Mouse (Mus musculus): ENCODE data around the gene Arhgap6. TPM values are rescaled to one million over a fixed set of nuclear protein-coding genes. Genes with fewer than 3 reads are reported as not detected.

Gene Arhgap6
- polyA plus RNA-seq (2015; fragmentation: Nextera tagmentation; extraction: Ambion mirVana) = 7.5 and 8.5 TPM in 2 replicates

DNA sequence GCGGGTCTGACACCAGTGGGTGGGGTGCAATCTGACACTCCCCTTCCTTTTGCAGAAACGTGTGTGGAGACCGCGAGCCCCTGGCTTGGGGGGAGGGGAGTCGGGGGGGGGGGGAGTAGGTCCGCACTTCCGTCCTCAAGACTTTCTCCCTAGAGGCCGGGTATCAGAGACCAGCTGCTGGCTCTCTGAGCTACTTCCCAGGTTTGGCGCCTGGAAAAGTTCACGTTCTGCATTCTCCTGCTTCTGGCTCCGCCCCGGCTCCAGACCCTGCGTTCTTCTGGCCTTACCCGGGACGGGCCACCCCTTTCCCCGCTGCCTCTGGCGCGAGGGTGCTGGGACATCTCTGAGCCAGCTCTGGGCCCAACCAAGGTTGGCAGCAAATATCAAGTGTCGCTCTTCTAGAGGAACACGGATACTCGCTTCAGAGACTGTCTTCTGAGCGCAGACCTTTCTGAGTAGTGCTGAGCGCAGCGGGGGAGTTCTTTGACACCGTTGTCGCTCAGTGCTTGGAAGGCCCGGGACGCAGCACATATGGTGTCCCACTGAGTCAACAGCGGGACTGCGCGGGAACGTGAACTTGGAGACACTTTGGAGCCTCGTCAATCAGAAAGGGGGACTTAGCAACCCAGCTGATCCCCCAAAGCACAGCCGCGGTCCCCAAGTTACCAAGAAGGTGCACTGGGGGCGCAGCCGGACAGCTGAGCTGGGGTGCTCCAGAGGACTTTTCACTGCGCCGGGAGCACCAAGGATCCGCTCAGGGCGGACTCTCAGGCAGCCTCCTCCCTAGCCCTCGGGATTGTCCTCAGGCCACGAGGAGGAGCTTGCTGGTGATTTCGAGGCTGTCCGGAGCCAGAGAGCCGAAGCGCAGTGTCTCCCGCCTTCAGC lies at the start of gene Arhgap6:
Arhgap6 (plus strand) TSS at position 126 of the 885 bp plus-strand sequence.
- H3K4me2 ChIP-seq = peak within 1 kb of the TSS; percentile 83
- no peaks in the 10 kb centered on the region for H3K4me1 ChIP-seq
- H3K27ac ChIP-seq = peak within 1 kb of the TSS; percentile 44; the same call in 1 of the 2 replicates
- H3K36me3 ChIP-seq = no peaks in the 10 kb centered on the region
- WGBS = 21% methylated on average over 47 of the region's 48 CpGs
- H3K9ac ChIP-seq = peak within 1 kb of the TSS; percentile 9; the same call in 1 of the 2 replicates
- H3K27me3 ChIP-seq (replicated peaks) = peaks cover 13% of the 10 kb centered on the region
- ATAC-seq (ENCODE audit: insufficient read depth, low FRiP score, low read depth) = peak; percentile 53; the same call in 1 of the 2 replicates
- H3K4me3 ChIP-seq (replicated peaks) = peak within 1 kb of the TSS; percentile 44
- no peaks in the 10 kb centered on the region for H3K9me3 ChIP-seq

DNA sequence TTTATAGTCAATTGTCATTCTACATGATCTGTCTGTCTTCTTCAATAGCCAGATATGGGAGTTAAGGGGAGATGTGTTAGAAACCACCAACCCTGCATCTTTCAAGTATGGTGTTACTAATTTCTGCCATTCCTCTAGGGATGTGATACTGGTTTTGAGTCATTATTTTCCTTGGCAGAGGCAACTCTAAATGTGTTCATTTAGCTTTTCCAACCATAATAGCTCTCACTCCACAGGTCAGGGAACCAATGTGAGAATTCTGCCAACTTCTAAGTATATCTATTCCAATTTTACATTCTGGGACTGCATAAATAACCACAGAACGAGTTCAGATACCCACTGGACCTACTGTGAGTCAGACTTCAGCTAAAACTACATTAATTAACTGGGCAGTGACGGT lies 47.9 kb upstream of the Arhgap6 start:
- H3K4me3 ChIP-seq (replicated peaks) = no peak overlapping the region
- no peak for ATAC-seq (ENCODE audit: insufficient read depth, low FRiP score, low read depth)
- no peak overlapping the region for H3K9ac ChIP-seq
- H3K27me3 ChIP-seq (replicated peaks) = no peaks in the 10 kb centered on the region
- H3K27ac ChIP-seq = no peak overlapping the region
- H3K9me3 ChIP-seq = no peaks in the 10 kb centered on the region
- no peak overlapping the region for H3K4me2 ChIP-seq
- no peaks in the 10 kb centered on the region for H3K4me1 ChIP-seq
- WGBS = 56% methylated on average over 2 of the region's 2 CpGs
- no peaks in the 10 kb centered on the region for H3K36me3 ChIP-seq

DNA sequence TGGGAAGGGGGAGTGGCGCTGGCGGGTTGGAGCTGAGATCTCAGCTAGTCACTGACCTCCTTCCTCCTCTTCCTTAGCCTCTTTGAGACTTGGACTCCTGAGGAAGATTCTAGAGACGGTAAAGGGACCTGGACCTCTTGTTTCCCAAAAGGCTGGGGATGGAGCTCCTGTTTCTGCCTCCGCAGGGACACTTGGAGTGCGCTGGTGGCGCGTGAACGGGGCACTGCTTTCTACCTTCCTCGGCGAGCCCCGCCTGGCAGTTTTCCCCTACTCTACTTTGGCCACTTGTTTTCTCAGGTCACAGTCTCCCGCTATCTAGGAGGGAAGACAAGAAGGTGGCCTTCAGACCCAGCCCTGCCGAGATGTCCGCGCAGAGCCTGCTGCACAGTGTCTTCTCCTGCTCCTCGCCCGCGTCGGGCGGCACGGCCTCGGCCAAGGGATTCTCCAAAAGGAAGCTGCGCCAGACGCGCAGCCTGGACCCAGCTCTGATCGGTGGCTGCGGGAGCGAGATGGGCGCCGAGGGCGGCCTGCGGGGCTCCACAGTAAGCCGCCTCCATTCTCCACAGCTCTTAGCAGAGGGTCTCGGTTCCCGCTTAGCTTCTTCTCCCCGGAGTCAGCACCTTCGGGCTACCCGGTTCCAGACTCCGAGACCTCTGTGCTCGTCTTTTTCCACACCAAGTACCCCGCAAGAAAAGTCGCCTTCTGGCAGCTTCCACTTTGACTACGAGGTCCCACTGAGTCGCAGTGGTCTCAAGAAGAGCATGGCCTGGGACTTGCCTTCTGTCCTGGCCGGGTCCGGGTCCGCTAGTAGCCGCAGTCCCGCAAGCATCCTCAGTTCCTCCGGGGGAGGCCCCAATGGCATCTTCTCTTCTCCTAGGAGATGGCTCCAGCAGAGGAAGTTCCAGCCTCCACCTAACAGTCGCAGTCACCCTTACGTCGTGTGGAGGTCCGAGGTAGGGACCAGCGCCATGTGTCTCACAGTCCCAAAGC lies 1.3 kb downstream of the Arhgap6 start:
- H3K9me3 ChIP-seq = no peaks in the 10 kb centered on the region
- H3K27ac ChIP-seq = no peak overlapping the region
- 18% methylated on average over 55 of the region's 55 CpGs for WGBS
- ATAC-seq (ENCODE audit: insufficient read depth, low FRiP score, low read depth) = no peak
- no peaks in the 10 kb centered on the region for H3K4me1 ChIP-seq
- peaks cover 13% of the 10 kb centered on the region for H3K27me3 ChIP-seq (replicated peaks)
- H3K36me3 ChIP-seq = no peaks in the 10 kb centered on the region
- peak overlapping the region; percentile 83 for H3K4me2 ChIP-seq
- H3K4me3 ChIP-seq (replicated peaks) = peak overlapping the region; percentile 44
- 0 out of 2 replicates have a peak overlapping the region, but pooled peaks have one; percentile 6 for H3K9ac ChIP-seq

DNA sequence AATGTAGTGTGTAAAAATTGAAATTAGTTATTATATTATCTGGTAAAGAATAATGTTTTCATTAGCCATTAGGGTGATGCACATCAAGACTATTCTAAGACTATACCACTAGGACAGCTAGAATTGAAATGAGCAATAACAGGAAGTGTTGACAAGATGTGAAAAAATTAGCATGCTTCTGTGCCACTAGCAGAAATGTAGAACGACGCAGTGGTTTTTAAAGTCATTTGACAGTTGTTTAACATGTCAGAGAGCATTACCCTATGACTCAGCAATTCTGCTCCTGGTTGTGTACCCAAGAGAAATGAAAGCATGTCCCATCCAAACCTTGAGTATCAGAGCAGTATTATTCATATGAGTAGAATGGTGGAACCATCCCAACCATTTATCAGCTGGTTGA lies 9.8 kb downstream of the Arhgap6 start:
- H3K9me3 ChIP-seq = no peaks in the 10 kb centered on the region

DNA sequence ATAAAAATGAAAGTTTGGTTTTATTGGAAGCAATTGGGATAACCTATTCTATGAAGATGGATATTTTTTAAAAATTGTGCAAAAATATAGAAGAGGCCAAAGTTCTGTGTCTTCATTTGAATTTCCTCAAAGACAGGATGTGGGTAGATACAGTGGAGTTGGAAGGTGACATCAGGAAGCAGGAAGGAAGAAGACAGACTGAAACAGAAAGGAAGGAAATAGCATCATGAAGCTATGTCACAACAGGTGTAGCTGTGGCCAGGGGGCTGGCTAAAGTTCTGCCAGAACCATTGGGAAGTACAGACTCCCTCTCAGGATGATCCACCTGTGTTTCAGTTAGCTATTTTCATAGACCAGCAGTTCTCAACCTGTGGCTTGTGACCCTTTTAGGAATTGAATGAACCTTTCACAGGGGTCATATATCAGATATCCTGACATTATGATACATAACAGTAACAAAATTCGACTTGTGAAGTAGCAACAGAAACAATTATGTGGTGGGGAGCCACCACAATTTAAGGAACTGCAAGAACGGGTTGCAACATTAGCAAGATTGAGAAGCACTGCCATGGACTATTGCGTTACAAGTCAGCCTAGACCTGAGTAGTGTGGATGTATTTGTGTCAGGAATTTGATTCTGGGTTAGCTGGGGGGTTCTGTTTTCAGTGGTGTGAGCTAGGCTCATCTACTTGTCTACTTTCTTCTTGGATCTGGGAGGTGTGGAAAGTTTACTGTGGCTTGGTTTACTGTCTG lies 15.8 kb downstream of the Arhgap6 start:
- H3K4me2 ChIP-seq = no peak overlapping the region
- ATAC-seq (ENCODE audit: insufficient read depth, low FRiP score, low read depth) = no peak
- no peak overlapping the region for H3K9ac ChIP-seq
- WGBS = 66% methylated on average over 3 of the region's 3 CpGs
- no peaks in the 10 kb centered on the region for H3K36me3 ChIP-seq
- H3K27me3 ChIP-seq (replicated peaks) = no peaks in the 10 kb centered on the region
- H3K4me1 ChIP-seq = no peaks in the 10 kb centered on the region
- H3K9me3 ChIP-seq = no peaks in the 10 kb centered on the region
- no peak overlapping the region for H3K4me3 ChIP-seq (replicated peaks)
- no peak overlapping the region for H3K27ac ChIP-seq

More for the DNA sequence above, 9.8 kb downstream of the Arhgap6 start:
- ATAC-seq (ENCODE audit: insufficient read depth, low FRiP score, low read depth) = no peak
- H3K27me3 ChIP-seq (replicated peaks) = no peaks in the 10 kb centered on the region
- no peak overlapping the region for H3K9ac ChIP-seq
- H3K4me3 ChIP-seq (replicated peaks) = no peak overlapping the region
- 77% methylated on average over 2 of the region's 2 CpGs for WGBS
- no peak overlapping the region for H3K27ac ChIP-seq
- no peak overlapping the region for H3K4me2 ChIP-seq
- no peaks in the 10 kb centered on the region for H3K36me3 ChIP-seq
- H3K4me1 ChIP-seq = no peaks in the 10 kb centered on the region

DNA sequence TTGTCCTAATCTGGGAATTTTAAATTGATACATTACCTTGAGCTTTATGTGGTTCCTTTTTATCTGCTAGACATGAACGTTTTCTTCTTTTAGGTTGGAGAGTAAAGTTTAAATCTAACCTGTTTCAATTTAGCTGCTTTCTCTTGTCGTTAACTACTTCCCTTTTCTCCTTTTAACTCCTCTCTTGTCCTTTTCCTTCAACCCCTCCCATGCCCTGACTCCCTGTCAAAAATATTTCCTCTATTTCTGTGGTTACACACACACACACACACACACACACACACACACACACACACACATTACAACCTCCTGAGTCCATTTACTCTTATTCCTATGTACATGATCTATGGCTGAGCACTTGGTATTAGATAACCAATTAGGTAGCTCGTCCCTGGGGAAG lies 24.0 kb downstream of the Arhgap6 start:
- WGBS = 51% methylated on average over 3 of the region's 3 CpGs
- no peak for ATAC-seq (ENCODE audit: insufficient read depth, low FRiP score, low read depth)

DNA sequence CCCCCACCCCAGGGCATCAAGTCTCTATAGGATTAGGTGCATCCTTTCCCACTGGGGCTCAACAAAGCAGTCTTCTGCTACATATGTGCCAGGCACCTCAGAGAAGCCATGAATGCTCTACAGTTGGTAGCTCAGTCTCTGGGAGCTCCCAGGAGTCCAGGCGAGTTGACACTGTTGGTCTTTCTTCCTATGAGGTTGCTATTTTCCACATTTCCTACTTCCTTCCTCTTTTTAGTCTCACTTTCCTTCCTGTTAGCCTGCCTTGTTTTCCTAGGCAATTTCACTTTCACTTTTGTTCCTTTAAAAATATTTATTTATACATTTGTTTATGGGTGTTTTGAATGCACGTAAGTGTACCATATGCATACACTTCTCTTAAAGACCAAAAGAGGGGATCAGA lies 29.3 kb downstream of the Arhgap6 start:
- Histone ChIP-seq H3K4me1 (no peaks in the 10 kb centered on the region), H3K36me3 (no peaks in the 10 kb centered on the region), H3K27ac (no peak overlapping the region), H3K4me2 (no peak overlapping the region), H3K9me3 (no peaks in the 10 kb centered on the region), H3K4me3 (replicated peaks) (no peak overlapping the region), H3K9ac (no peak overlapping the region), H3K27me3 (replicated peaks) (no peaks in the 10 kb centered on the region)
- WGBS = 83% methylated on average over 2 of the region's 2 CpGs
- no peak for ATAC-seq (ENCODE audit: insufficient read depth, low FRiP score, low read depth)

More for the DNA sequence above, 24.0 kb downstream of the Arhgap6 start:
- no peak overlapping the region for H3K4me3 ChIP-seq (replicated peaks)
- H3K4me1 ChIP-seq = no peaks in the 10 kb centered on the region
- no peaks in the 10 kb centered on the region for H3K27me3 ChIP-seq (replicated peaks)
- no peaks in the 10 kb centered on the region for H3K9me3 ChIP-seq
- H3K9ac ChIP-seq = no peak overlapping the region
- no peak overlapping the region for H3K27ac ChIP-seq
- H3K36me3 ChIP-seq = no peaks in the 10 kb centered on the region
- H3K4me2 ChIP-seq = no peak overlapping the region

DNA sequence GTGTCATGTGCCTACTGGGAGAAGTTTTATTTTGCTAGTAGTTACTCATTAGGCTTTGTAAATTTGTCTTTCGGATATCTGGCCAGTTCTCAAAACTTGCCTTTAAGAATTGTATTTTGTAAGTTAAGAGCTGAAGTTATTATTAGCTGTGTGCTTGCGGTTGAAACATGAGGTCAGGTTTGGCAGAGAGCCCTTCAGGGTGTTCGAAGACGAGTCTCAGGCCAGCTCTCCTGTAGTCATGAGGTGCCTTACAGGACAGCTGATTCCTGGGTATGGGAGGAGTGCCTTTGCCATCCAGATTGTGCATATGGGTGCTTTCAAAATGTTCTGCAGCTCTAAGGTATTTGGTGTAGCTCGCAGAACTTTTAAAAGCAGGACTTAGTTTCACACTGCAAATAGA lies 37.4 kb downstream of the Arhgap6 start:
- no peak overlapping the region for H3K9ac ChIP-seq
- H3K4me3 ChIP-seq (replicated peaks) = no peak overlapping the region
- no peaks in the 10 kb centered on the region for H3K9me3 ChIP-seq
- ATAC-seq (ENCODE audit: insufficient read depth, low FRiP score, low read depth) = no peak
- no peaks in the 10 kb centered on the region for H3K27me3 ChIP-seq (replicated peaks)
- H3K4me1 ChIP-seq = no peaks in the 10 kb centered on the region
- H3K4me2 ChIP-seq = no peak overlapping the region
- H3K27ac ChIP-seq = no peak overlapping the region
- 64% methylated on average over 5 of the region's 5 CpGs for WGBS
- H3K36me3 ChIP-seq = no peaks in the 10 kb centered on the region

DNA sequence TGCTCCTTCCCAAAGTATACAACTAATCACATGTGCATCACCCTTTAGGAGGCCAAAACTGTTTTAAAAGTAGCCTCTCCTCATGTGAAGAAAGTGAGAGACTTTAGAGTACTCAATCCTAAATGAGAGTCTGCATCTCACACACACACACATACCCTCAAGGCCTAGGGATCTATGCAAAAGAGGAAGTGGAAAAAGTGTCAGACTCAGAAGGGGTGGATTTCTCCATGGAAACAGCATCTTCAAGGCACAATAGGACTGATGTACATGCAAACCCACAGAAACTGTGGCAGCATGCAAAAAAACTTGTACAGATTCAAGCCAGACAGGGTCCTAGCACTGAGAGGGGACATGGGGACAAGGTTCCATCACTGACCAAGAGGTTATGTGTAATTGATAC lies 53.2 kb downstream of the Arhgap6 start:
- ATAC-seq (ENCODE audit: insufficient read depth, low FRiP score, low read depth) = no peak
- Histone ChIP-seq H3K4me1 (no peaks in the 10 kb centered on the region), H3K27me3 (replicated peaks) (no peaks in the 10 kb centered on the region)

DNA sequence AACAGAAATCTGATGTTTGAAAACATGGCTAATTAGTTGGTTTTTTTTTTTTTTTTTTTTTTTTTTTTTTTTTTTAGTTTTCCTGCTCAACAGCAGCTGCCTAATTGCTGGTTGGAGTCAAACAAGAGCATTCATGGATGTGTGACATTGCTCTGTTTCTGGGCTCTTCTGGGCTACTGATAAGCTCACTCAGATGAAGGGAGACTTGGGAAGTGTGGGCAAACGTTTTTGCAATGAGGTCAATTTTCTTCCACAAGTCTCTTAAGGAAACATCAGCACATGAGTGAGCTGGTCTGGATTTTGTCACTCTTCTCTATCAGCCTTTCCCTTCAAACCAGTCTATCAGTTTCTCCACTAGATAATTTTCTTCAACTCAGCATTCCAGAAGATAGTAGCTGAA lies 79.8 kb downstream of the Arhgap6 start:
- H3K27me3 ChIP-seq (replicated peaks) = no peaks in the 10 kb centered on the region
- H3K4me3 ChIP-seq (replicated peaks) = no peak overlapping the region
- no peaks in the 10 kb centered on the region for H3K9me3 ChIP-seq
- no peaks in the 10 kb centered on the region for H3K4me1 ChIP-seq
- no peak overlapping the region for H3K4me2 ChIP-seq
- H3K9ac ChIP-seq = no peak overlapping the region
- no peak for ATAC-seq (ENCODE audit: insufficient read depth, low FRiP score, low read depth)
- WGBS = 11% methylated on average over 1 of the region's 1 CpGs
- no peaks in the 10 kb centered on the region for H3K36me3 ChIP-seq
- no peak overlapping the region for H3K27ac ChIP-seq

More for the DNA sequence above, 53.2 kb downstream of the Arhgap6 start:
- Histone ChIP-seq H3K9me3 (no peaks in the 10 kb centered on the region), H3K36me3 (no peaks in the 10 kb centered on the region), H3K4me3 (replicated peaks) (no peak overlapping the region), H3K9ac (no peak overlapping the region), H3K27ac (no peak overlapping the region), H3K4me2 (no peak overlapping the region)

DNA sequence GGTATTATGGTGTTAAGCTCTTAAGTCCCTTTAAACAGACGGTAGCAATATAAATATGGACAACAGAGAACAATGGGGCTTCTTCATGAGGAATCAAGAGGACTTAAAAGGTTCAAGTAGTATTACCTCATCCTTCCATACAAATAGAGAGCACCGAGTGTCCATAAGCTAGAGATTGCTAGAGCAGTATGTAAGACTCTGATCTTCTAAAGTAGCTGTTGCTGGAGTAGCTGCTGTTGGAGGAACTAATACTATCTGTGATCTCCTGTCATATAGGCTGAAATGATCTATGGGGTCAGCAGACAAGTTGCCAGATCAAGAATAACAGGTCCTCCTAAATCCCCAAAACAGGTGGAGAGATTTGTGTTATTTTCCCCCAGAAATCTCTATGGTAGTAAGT lies 108.7 kb downstream of the Arhgap6 start:
- H3K9me3 ChIP-seq = no peaks in the 10 kb centered on the region
- no peak overlapping the region for H3K4me3 ChIP-seq (replicated peaks)
- H3K27ac ChIP-seq = no peak overlapping the region
- no peaks in the 10 kb centered on the region for H3K36me3 ChIP-seq
- no peak overlapping the region for H3K9ac ChIP-seq
- no peaks in the 10 kb centered on the region for H3K4me1 ChIP-seq
- ATAC-seq (ENCODE audit: insufficient read depth, low FRiP score, low read depth) = no peak
- H3K27me3 ChIP-seq (replicated peaks) = no peaks in the 10 kb centered on the region
- WGBS = 73% methylated on average over 2 of the region's 2 CpGs
- no peak overlapping the region for H3K4me2 ChIP-seq
